Mouse (Mus musculus) liver, postnatal 0 days (tissue): ENCODE measurements around the gene Psg17. TPM values are rescaled to one million over a fixed set of nuclear protein-coding genes. Genes with fewer than 3 reads are reported as not detected.
"Not testable (repeated sequence)": the region's sequence is repeated elsewhere in the genome, so short reads cannot be mapped to it uniquely, and the experiment has no call there.

Experiments used
- ATAC-seq: fragments of 200-750 bp; cut with Nextera tagmentation; 2 replicates; pipeline ENCODE4 v1.8.0; 2017; ENCODE audit warnings: mild to moderate bottlenecking, moderate library complexity
- DNase-seq: peaks from one replicate; pipeline ENCODE4 v3.0.0-alpha.2; 2016
- H3K27ac ChIP-seq: fragments of 300-500 bp; sonication (generic); 2 replicates; pipeline ENCODE4 v1.5.1; 2014; ENCODE audit warnings: antibody characterized with exemption, moderate library complexity, mild to moderate bottlenecking, low read depth
- H3K27me3 ChIP-seq: fragments of 300-500 bp; sonication (generic); 2 replicates; pipeline ENCODE4 v1.6.1; 2014; ENCODE audit warnings: low read length, control low read depth, mixed read lengths; ENCODE audit not compliant: insufficient read depth
- H3K36me3 ChIP-seq: fragments of 300-500 bp; sonication (generic); replicated peaks from 2 replicates; pipeline ENCODE4 v1.6.1; 2014; ENCODE audit warnings: mild to moderate bottlenecking, control low read depth, low read length, moderate library complexity, mixed read lengths; ENCODE audit not compliant: insufficient read depth
- H3K4me1 ChIP-seq: fragments of 300-500 bp; sonication (generic); 2 replicates; pipeline ENCODE4 v1.6.1; 2014; ENCODE audit warnings: antibody characterized with exemption, mild to moderate bottlenecking, control low read depth; ENCODE audit not compliant: insufficient read depth
- H3K4me2 ChIP-seq: fragments of 300-500 bp; sonication (generic); 2 replicates; pipeline ENCODE4 v1.6.1; 2014; ENCODE audit warnings: low read depth, mild to moderate bottlenecking, low read length, moderate library complexity, mixed read lengths
- H3K4me3 ChIP-seq: fragments of 300-500 bp; sonication (generic); 2 replicates; pipeline ENCODE4 v1.5.1; 2014; ENCODE audit warnings: low read depth, low read length
- H3K9ac ChIP-seq: fragments of 300-500 bp; sonication (generic); replicated peaks from 2 replicates; pipeline ENCODE4 v1.6.1; 2014; ENCODE audit warnings: mild to moderate bottlenecking, moderate library complexity
- H3K9me3 ChIP-seq: fragments of 300-500 bp; sonication (generic); 2 replicates; pipeline ENCODE4 v1.6.1; 2016; ENCODE audit warnings: mild to moderate bottlenecking, control low read depth, low read length, mixed read lengths
- CTCF ChIP-seq: sonication (generic); IDR thresholded peaks from 2 replicates; pipeline ENCODE4 v1.5.1; 2016; ENCODE audit warnings: antibody characterized with exemption, low read depth
- EP300 ChIP-seq: IDR thresholded peaks from 2 replicates; pipeline ENCODE4 v1.6.1; 2016; ENCODE audit warnings: antibody characterized with exemption, low read depth, mild to moderate bottlenecking
- WGBS: fragments of 180-500 bp; shearing (Covaris S2); extraction: QIAGEN DNeasy Blood & Tissue Kit; methylation state at CpG from one replicate; pipeline ENCODE4 v1.1.7; 2014; ENCODE audit not compliant: insufficient replicate concordance; 5-methylcytosine and 5-hydroxymethylcytosine counted together
- polyA plus RNA-seq: library from polyadenylated mRNA; unstranded; fragments of >200 nt; fragmentation: Nextera tagmentation; extraction: Ambion mirVana; gene quantifications from 2 replicates; pipeline ENCODE4 v1.2.1, GENCODE M21; 2015

Psg17 gene
- polyA plus RNA-seq: not detected in 2 replicates

DNA sequence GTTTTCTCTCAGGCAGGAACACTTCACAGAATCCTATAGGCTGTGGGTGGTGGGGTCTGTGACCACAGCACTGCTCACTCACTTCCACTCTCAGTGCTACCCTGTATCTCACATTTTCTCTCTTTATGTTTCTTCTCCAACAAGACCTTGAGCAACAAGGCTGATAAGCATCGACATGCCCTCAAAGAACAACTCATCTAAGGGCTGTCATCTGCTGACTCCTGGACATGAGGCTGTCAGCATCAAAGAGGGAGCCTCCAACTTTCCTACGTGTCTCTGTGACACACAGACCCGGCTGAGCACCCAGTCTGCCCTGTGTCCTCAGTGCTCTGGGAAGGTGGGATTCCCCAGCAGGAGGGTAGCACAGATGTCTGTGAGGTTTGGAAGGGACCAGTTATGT is at the start of gene Psg17:
Gene Psg17 (minus strand): TSS at position 101 of the 400 bp plus-strand sequence.
- Histone ChIP-seq H3K4me2 (no peak within 1 kb of the TSS), H3K4me1 (no peaks in the 10 kb centered on the region), H3K9ac (no peak within 1 kb of the TSS), H3K36me3 (no peaks in the 10 kb centered on the region), H3K27ac (no peak within 1 kb of the TSS), H3K9me3 (no peaks in the 10 kb centered on the region), H3K4me3 (no peak within 1 kb of the TSS), H3K27me3 (no peaks in the 10 kb centered on the region)
- DNase-seq (no peak), ATAC-seq (no peak)
- WGBS: 55% methylated on average over 3 of the region's 3 CpGs
- no peak for TF ChIP-seq CTCF
- no peak for TF ChIP-seq EP300

- not testable (repeated sequence) for H3K27me3 ChIP-seq, H3K9ac ChIP-seq, H3K4me1 ChIP-seq, DNase-seq, H3K4me3 ChIP-seq, H3K9me3 ChIP-seq, ATAC-seq, H3K4me2 ChIP-seq, H3K27ac ChIP-seq, H3K36me3 ChIP-seq
- WGBS: no CpG with 5 or more reads among the region's 8 CpGs
Measured at GRCm38 (mm10) chr7:18871031-18871430, 49.6 kb upstream of the Psg17 start, which contains the start of gene Pglyrp1. TSS of gene Pglyrp1 (plus strand) at chr7:18871331.

DNA sequence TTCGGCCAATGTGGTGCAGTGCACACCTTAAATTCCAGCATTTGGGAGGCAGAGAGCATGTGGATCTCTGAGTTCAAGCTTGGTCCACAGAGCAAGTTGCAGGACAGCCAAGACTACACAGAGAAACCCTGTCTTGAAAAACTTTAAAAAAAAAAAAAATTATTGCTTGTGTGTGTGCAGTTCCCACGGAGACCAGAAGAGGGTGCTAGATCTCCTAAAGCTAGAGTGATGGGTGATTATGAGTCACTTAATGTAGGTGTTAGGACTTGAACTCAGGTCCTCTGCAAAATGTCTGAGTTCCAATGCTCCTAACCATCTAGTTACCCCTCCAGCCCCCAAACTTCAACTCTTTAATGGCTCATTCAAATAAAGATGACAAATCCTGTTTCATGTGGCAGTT is 47.1 kb upstream of the Psg17 start:
- ATAC-seq (no peak), DNase-seq (no peak)
- Histone ChIP-seq H3K4me3 (no peak overlapping the region), H3K4me2 (no peak overlapping the region), H3K4me1 (peaks cover 7% of the 10 kb centered on the region; the same call in 1 of the 2 replicates), H3K9ac (no peak overlapping the region), H3K36me3 (no peaks in the 10 kb centered on the region), H3K9me3 (peaks cover 3% of the 10 kb centered on the region; the same call in 1 of the 2 replicates), H3K27me3 (peaks cover 7% of the 10 kb centered on the region), H3K27ac (no peak overlapping the region)
- TF ChIP-seq EP300 (no peak), CTCF (0 out of 2 replicates have a peak, but pooled peaks have one; percentile 25)
- 75% methylated on average over 2 of the region's 2 CpGs for WGBS

DNA sequence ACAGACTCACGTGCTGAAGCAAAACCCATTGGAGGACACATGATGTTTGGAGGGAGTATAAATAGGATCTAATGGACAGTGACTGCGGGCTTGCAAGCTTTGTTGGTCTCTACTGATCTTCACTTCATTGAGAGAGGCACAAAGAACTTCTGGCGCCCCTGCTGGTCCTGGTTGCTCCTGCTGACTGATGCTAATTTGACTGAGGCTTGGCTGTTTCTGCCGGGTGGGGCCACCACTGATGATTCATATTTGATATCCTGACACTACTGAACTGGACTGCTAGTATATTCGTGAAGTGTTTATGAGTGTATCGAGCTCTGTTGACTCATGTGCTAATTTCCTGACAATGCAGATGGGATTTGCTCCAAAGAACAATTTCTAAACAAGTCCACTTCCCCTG is 41.4 kb upstream of the Psg17 start:
- DNase-seq (no peak), ATAC-seq (no peak)
- H3K4me1 ChIP-seq: no peaks in the 10 kb centered on the region
- no peak overlapping the region for H3K4me2 ChIP-seq
- 72% methylated on average over 6 of the region's 6 CpGs for WGBS
- no peak for TF ChIP-seq EP300
- no peak for TF ChIP-seq CTCF
- H3K9ac ChIP-seq: no peak overlapping the region
- no peaks in the 10 kb centered on the region for H3K27me3 ChIP-seq
- peaks cover 3% of the 10 kb centered on the region; the same call in 1 of the 2 replicates for H3K9me3 ChIP-seq
- H3K4me3 ChIP-seq: no peak overlapping the region
- no peaks in the 10 kb centered on the region for H3K36me3 ChIP-seq
- H3K27ac ChIP-seq: no peak overlapping the region

- DNase-seq (no peak), ATAC-seq (no peak)
- Histone ChIP-seq H3K4me1 (no peaks in the 10 kb centered on the region), H3K9me3 (no peaks in the 10 kb centered on the region), H3K4me3 (no peak overlapping the region), H3K4me2 (no peak overlapping the region), H3K27ac (no peak overlapping the region), H3K36me3 (no peaks in the 10 kb centered on the region), H3K27me3 (no peaks in the 10 kb centered on the region), H3K9ac (no peak overlapping the region)
- 60% methylated on average over 5 of the region's 5 CpGs for WGBS
- TF ChIP-seq EP300: no peak
- no peak for TF ChIP-seq CTCF
Measured at GRCm38 (mm10) chr7:18858310-18858916, 37.0 kb upstream of the Psg17 start.

GRCm38 (mm10) chr7:18848395-18848794 is 27.0 kb upstream of the Psg17 start:
- Histone ChIP-seq H3K4me3 (no peak overlapping the region), H3K4me1 (peaks cover 6% of the 10 kb centered on the region; the same call in 1 of the 2 replicates), H3K27me3 (no peaks in the 10 kb centered on the region), H3K4me2 (no peak overlapping the region), H3K9ac (no peak overlapping the region), H3K9me3 (no peaks in the 10 kb centered on the region), H3K36me3 (no peaks in the 10 kb centered on the region), H3K27ac (no peak overlapping the region)
- ATAC-seq (no peak), DNase-seq (no peak)
- 65% methylated on average over 1 of the region's 1 CpGs for WGBS
- no peak for TF ChIP-seq EP300
- TF ChIP-seq CTCF: no peak

DNA sequence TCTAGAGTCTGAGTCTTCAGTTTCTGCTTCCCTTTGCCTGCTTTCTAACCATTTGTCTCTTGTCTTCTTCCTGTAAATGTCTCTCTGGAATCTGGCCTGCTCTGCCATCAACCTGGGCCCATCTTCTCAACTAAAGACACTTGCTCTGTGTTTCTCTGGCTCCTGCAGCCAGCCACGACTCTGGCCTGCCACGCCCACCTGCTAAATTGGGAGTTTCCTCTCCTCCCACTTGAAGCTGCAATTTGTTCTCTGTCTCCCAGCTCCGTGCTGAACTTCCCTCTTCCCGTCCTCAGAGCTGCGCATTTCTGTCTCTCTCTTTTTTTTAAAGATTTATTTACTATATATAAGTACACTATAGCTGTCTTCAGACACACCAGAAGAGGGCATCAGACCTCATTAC is 23.4 kb upstream of the Psg17 start:
- Histone ChIP-seq H3K9me3 (no peaks in the 10 kb centered on the region), H3K27ac (no peak overlapping the region), H3K4me2 (no peak overlapping the region), H3K4me3 (no peak overlapping the region), H3K36me3 (no peaks in the 10 kb centered on the region), H3K4me1 (peaks cover 6% of the 10 kb centered on the region; the same call in 1 of the 2 replicates), H3K9ac (no peak overlapping the region), H3K27me3 (no peaks in the 10 kb centered on the region)
- ATAC-seq (no peak), DNase-seq (no peak)
- 20% methylated on average over 5 of the region's 5 CpGs for WGBS
- TF ChIP-seq EP300 (no peak), CTCF (no peak)
